Mouse (Mus musculus) C2C12 (cell line): ENCODE measurements around the gene Prickle4. TPM values are rescaled to one million over a fixed set of nuclear protein-coding genes. Genes with fewer than 3 reads are reported as not detected.

Source experiments
- H3K27me3 ChIP-seq: one replicate; pipeline ENCODE4 v1.6.1; 2011; ENCODE audit not compliant: control insufficient read depth, insufficient read depth, insufficient read length
- H3K36me3 ChIP-seq: one replicate; pipeline ENCODE4 v1.6.1; 2011; ENCODE audit not compliant: control insufficient read depth, insufficient read depth
- H3K4me3 ChIP-seq: one replicate; pipeline ENCODE4 v1.5.1; 2011; ENCODE audit warnings: mild to moderate bottlenecking, control low read depth; ENCODE audit not compliant: poor library complexity, insufficient read depth, severe bottlenecking
- H3K79me2 ChIP-seq: one replicate; pipeline ENCODE4 v1.6.1; 2011; ENCODE audit not compliant: control insufficient read depth, insufficient read depth
- H3K79me3 ChIP-seq: one replicate; pipeline ENCODE4 v1.6.1; 2011; ENCODE audit warnings: low read depth, control low read depth
- H3ac ChIP-seq: one replicate; pipeline ENCODE3; 2011; ENCODE audit warnings: low read depth; ENCODE audit not compliant: control insufficient read depth, insufficient read length
- CEBPB ChIP-seq: IDR thresholded peaks from one replicate; pipeline ENCODE4 v1.6.1; 2011; ENCODE audit warnings: low read depth, mild to moderate bottlenecking, control low read depth, moderate library complexity
- CTCF ChIP-seq: IDR thresholded peaks from one replicate; pipeline ENCODE4 v1.5.1; 2011; ENCODE audit not compliant: control insufficient read depth, insufficient read depth, insufficient read length
- FOSL1 ChIP-seq: IDR thresholded peaks from one replicate; pipeline ENCODE4 v1.8.0; 2011; ENCODE audit warnings: mild to moderate bottlenecking, low read length; ENCODE audit not compliant: poor library complexity, insufficient read depth, severe bottlenecking
- MAX ChIP-seq: IDR thresholded peaks from one replicate; pipeline ENCODE4 v1.6.1; 2011; ENCODE audit warnings: mild to moderate bottlenecking, control low read depth
- MYOD1 ChIP-seq: IDR thresholded peaks from one replicate; pipeline ENCODE4 v1.6.1; 2011; ENCODE audit warnings: low read depth; ENCODE audit not compliant: control insufficient read depth, insufficient read length
- MYOG ChIP-seq: IDR thresholded peaks from one replicate; pipeline ENCODE4 v1.6.1; 2011; ENCODE audit not compliant: control insufficient read depth, insufficient read length; ENCODE audit errors: extremely low read depth
- USF1 ChIP-seq: IDR thresholded peaks from one replicate; pipeline ENCODE4 v1.6.1; 2011; ENCODE audit warnings: low read depth, mild to moderate bottlenecking, control low read depth, moderate library complexity
- long read RNA-seq, 2 experiments: library from polyadenylated mRNA; unstranded; transcript quantifications; one replicate each; pipeline ENCODE4 v2.0.0; 2019 to 2020
- polyA plus RNA-seq: library from polyadenylated mRNA; unstranded; fragments of >200 nt; fragmentation: generic; extraction: Trizol; gene quantifications from one replicate; pipeline ENCODE4 v1.2.1, GENCODE M21; 2012; ENCODE audit warnings: missing spikeins

Prickle4 gene
- polyA plus RNA-seq, result 0.12 TPM
- long read RNA-seq, experiment 1, result 0 reads
- long read RNA-seq, experiment 2, result 0 reads

GRCm38 (mm10) chr17:47694503-47695336 lies at the start of gene Prickle4:
Gene Prickle4, minus strand, starts transcription at chr17:47694736.
- Histone ChIP-seq H3K27me3 (no peaks in the 10 kb centered on the region), H3K79me2 (no peaks in the 10 kb centered on the region), H3K79me3 (no peaks in the 10 kb centered on the region), H3K36me3 (no peaks in the 10 kb centered on the region), H3ac (peak within 1 kb of the TSS; percentile 75), H3K4me3 (peak within 1 kb of the TSS; percentile 40)
- no peak for TF ChIP-seq CEBPB
- peak; percentile 91 for TF ChIP-seq CTCF

GRCm38 (mm10) chr17:47744086-47744485 lies 49.5 kb upstream of the Prickle4 start:
- Histone ChIP-seq H3K79me2 (no peaks in the 10 kb centered on the region), H3K27me3 (no peaks in the 10 kb centered on the region), H3ac (no peak overlapping the region), H3K79me3 (no peaks in the 10 kb centered on the region), H3K36me3 (no peaks in the 10 kb centered on the region), H3K4me3 (no peak overlapping the region)
- TF ChIP-seq MYOG (no peak), USF1 (no peak), MAX (no peak), FOSL1 (no peak), CTCF (no peak), CEBPB (no peak), MYOD1 (no peak)

DNA sequence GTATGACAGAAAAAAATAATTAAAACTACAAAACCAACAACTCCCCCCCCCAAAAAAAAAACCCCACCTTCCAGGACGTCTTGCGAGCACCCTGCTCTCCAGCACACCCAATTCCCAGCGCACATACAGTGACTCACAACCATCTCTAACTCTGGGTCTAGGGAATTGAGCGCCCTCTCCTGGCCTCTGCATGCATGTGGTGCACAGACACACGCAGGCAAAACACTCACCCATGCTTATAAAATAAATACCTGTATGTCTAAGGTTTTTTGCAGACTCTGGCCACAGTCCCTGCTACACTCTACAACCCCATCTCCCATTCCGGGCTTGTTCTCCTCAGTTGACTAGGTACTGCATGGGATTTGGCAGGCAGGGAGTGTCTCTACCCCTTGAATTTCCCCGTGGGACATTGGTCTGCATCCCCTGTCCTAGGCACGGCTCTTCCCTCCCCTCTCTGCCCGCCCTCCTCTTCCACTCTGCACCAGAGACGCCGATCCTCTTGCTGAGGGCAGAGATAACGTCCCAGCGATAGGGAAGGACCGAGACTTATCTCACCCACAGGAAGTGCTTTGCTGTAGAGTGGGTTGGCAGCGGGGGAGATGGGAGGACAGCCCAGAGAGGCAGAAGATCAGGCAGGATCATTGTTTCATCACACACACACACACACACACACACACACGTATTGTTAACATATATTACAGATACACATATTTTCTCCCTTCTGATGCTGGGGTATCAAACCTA lies 48.6 kb upstream of the Prickle4 start:
- Histone ChIP-seq H3K79me3 (no peaks in the 10 kb centered on the region), H3ac (no peak overlapping the region), H3K4me3 (no peak overlapping the region), H3K79me2 (no peaks in the 10 kb centered on the region), H3K27me3 (no peaks in the 10 kb centered on the region), H3K36me3 (no peaks in the 10 kb centered on the region)
- TF ChIP-seq MYOD1 (no peak), CEBPB (no peak), MAX (no peak), USF1 (no peak), MYOG (no peak), FOSL1 (no peak)

- no peak overlapping the region for H3K4me3 ChIP-seq
Observed at GRCm38 (mm10) chr17:47740186-47740585, 45.6 kb upstream of the Prickle4 start.

GRCm38 (mm10) chr17:47738879-47739798 lies 44.6 kb upstream of the Prickle4 start:
- H3K27me3 ChIP-seq, result no peaks in the 10 kb centered on the region
- H3K79me2 ChIP-seq, result no peaks in the 10 kb centered on the region
- no peaks in the 10 kb centered on the region for H3K36me3 ChIP-seq
- no peaks in the 10 kb centered on the region for H3K79me3 ChIP-seq
- no peak overlapping the region for H3ac ChIP-seq
- TF ChIP-seq USF1 (no peak), FOSL1 (no peak), CTCF (no peak), MYOG (no peak), MYOD1 (no peak), CEBPB (no peak), MAX (no peak)
- H3K4me3 ChIP-seq, result no peak overlapping the region

More at GRCm38 (mm10) chr17:47740186-47740585, 45.6 kb upstream of the Prickle4 start:
- no peaks in the 10 kb centered on the region for H3K79me2 ChIP-seq
- no peaks in the 10 kb centered on the region for H3K79me3 ChIP-seq
- TF ChIP-seq MYOG (no peak), USF1 (no peak), MAX (no peak), CEBPB (no peak), CTCF (no peak), FOSL1 (no peak), MYOD1 (no peak)
- no peak overlapping the region for H3ac ChIP-seq
- no peaks in the 10 kb centered on the region for H3K27me3 ChIP-seq
- no peaks in the 10 kb centered on the region for H3K36me3 ChIP-seq
